Mouse (Mus musculus): ENCODE results near the gene Klk15.
"Not testable (repeated sequence)": the region's sequence is repeated elsewhere in the genome, so short reads cannot be mapped to it uniquely, and the experiment has no call there.

Klk15 gene

DNA sequence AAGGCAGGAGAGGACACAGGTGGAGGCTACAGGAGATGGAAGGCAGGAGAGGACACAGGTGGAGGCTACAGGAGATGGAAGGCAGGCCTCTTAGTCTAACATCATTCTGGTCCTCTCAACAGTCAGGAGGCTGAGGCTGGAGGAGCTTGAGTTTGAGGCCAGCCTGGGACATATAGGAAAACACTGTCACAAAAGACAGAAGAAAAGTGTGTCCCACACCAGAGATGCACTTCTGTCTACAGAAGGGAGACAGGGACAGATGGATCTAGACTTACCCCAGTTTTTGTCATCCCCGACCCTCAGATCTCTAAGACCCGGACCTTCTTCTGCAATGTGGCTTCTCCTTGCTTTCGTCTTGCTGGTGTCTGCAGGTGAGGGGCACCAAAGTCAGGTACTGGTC is at the start of gene Klk15:
TSS of gene Klk15 (plus strand) at position 301 of the 400 bp plus-strand sequence.
- DNase-seq, result no peak

DNA sequence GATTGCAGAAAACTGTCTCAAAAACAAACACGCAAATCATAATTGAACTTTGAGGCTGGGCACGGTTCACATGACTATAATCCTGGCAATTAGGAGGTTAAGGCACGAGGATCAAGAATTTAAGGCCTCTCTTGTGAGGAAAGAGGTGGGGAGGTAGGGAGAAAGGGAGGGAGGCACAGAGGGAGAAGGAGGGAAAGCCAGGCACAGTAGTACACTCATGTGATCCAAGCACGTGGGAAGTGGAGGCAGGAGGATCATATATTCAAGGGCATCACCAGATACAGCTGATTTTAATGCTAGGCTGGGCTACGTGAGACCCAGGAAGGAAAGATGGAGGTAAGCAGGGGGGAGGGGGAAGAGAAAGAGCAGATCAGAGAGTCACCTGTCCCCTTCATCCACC is 42.2 kb upstream of the Klk15 start:
- no peak for DNase-seq

DNA sequence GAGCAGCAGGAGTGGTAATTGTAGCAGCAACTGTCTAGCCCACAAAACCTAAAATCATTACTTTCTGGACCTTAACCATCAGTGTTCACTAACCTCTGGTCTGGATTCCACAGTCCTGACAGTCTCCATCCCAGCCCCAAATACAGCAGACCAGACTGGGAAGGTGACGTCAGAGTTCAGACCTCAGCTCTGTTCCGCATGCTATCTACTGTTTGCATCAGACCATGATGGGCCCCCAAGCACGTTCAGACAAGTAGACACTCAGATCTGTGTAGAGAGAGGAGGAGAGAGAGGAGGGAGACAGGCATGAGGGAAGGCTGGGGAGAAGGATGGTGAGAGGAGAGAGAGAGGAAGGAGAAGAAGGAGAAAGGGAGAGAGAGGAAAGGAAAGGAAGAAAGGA is 41.8 kb upstream of the Klk15 start:
- no peak for DNase-seq

DNA sequence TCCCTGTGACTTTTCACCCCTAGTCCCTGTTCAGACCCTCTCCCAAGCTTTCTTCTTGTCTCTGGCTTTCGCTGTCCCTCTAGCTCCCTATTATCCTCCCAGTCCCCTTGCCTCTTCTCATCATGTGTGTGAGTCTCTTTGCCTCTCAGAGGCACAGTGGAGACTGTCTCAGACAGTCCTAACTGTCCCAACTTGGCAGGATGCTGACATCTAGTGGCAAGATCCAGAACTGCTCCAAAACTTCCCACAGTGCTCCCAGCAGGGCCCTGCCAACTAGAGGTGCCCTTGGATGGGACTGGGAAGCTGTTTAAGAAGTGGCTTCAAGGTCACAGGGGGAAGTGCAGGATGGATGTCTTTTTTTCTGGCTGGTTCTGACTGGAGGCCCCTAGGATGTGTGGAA is 38.7 kb upstream of the Klk15 start:
- peak; percentile 83 for DNase-seq

DNA sequence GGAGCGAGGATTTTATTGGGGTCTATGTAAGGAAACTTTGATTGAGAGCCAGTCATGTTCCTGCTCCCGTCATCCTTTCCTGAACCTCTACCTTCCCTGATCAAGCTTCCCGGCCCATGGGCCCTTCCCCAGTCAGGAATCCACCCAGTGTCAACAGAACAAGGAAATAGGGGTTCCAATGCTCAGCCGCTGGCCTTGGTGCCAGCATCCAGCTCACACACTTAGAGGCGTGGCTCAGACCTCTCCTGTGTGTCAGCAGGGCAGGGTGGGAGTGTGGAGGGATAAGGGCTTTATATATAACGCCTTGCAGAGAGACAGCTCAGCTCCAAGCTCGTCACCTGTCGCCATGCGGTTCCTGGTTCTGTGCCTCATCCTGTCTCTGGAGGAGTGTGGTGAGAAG is 18.7 kb upstream of the Klk15 start:
- DNase-seq, result no peak

DNA sequence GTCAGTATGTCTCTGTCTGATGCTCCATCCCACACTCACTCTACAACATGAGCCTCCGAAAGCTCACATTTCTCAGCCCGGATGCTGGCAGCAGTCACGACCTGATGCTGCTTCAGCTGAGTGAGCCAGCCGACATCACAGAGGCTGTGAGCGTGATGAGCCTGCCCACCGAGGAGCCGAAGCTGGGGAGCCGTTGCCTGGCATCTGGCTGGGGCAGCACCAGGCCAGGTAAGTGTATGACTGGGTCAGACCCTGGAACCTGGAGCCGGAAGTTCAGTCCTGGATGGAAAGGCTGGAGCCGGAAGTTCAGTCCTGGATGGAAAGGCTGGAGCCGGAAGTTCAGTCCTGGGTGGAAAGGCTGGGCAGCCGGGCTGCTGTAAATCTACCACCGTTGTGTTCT is 15.1 kb upstream of the Klk15 start:
- DNase-seq, result no peak

DNA sequence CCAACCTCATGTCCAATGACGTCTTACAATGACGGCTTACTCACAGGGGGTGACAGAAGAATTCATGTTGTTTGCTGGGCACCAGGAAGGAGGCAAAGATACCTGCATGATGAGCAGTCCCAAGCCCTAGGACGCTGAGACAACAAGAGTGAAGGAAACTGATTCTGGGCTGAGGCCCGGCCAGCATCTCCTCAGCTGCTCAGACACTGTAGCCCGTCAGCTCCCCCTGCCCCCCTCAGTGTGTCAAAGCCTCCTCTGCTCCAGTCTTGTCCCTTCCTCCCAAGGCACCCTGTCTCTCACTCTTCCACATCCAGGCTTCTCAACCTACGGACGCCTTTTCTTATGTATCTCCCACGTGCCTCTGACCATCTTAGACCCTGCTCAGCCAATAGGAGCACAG is 14.7 kb upstream of the Klk15 start:
- DNase-seq, result no peak

DNA sequence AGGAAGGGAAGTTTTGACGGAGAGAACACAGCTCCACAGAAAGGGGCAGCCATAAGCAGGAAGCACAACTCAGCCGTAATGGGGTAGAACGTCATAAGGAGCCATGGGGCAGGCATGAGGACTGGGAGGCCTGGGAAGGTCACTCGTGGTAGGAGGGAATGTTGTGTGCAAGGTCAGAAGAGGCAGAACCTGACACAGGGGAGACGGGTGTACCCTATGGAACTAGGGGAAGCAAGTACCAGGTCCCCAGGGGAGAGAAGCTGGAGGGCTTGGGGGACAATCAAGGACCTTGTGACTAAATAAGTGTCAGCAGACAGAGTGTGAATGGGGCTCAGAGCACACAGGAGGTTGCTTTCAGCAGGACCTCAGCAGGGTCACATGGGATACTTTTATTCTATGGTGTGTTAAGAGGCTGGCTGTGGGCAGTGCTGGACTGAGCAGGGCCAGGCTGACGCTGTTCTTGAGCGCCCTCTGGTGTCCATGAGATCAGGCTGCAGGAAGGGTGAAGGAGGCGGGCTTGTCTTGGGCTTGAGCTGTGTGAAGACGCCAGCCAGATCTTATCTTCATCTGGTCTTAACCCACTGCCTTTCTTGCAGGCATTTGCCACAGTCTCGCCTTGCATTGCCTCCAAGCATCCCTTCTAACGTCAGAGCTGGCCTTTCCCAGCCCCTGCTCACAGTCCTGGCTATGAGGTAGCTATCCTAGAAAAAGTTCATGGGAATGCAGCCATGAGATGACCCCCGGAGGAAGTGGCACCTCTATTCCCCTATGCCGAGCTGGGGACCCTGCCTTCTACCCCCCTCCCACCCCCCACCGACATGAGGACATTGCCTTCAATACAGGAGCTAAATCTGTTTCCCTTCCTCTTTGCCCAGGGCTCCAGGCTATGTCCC is 13.7 kb upstream of the Klk15 start:
- peak; percentile 70 for DNase-seq

DNA sequence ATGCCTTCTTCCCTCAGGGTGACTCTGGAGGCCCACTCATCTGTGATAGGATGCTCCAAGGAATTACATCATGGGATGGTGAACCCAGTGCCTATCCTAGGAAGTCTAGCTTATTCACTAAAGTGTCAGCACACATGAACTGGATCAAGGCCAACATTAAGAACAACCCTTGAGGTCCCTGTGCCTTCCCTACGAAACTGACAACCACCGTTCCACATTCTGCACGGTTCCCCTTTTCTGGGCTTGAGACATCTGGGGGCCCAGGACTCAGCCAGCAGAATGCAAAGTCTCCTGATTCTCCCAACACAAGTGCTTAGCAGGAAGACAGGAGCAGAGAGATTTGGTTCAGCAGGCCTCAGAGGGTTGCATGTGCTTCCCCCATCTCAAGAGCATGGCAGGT is 13.0 kb upstream of the Klk15 start:
- DNase-seq, result no peak

DNA sequence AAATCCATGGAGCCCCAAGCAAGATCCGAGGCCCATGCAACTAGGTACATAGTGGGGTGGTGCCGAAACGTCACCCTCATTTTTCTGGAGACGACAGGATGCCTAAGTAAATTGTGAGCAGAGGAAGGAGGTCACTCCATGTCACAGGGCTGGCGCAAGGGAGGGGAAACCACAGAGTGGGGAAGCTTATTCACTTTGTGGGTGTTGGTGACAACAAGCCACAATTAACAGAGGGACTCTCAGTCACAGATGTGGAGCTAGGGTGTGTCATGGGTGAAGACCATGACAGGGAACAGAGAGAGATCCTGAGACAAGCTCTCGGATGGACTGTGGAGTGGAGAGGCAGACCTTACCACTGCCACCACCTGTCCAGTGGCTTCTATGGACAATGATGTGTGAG is 12.5 kb upstream of the Klk15 start:
- no peak for DNase-seq

DNA sequence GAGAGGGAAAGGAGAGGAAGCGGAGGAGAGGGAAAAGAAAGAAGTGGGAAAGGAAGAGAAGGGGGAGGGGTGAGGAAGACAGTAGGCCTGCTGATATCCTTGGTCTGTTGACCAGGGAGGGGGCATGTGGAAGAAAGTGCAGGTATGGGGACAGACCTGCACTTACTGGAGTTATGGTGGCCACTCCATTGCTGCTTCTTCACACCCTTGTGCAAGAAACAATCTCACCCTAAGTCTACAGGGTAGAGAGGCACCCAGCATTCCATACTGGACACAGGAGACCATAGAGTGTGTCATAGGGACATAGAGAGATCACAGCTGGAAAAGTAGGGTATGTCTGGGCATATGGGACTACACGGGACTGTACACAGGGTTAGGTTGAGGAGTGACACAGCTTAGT is 11.6 kb upstream of the Klk15 start:
- DNase-seq, result no peak

DNA sequence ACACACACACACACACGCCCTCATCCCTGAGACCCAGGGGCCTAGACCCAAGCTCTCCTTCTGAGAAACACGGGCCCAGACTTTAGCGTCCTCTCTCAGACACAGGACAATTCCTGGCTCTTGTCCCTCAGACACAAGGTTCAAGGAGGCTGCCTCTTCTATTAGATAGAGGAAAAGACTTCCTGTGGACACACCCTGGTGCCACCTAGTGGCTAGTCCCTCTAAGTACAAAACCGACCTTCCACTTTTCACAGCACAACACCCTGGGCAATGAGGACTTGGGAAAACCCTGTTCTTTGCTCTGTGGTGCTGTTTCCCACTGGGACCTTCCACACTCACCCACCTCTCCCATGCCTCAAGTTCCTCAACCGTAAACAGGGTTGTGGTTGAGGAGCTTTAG is 7.6 kb upstream of the Klk15 start:
- no peak for DNase-seq

DNA sequence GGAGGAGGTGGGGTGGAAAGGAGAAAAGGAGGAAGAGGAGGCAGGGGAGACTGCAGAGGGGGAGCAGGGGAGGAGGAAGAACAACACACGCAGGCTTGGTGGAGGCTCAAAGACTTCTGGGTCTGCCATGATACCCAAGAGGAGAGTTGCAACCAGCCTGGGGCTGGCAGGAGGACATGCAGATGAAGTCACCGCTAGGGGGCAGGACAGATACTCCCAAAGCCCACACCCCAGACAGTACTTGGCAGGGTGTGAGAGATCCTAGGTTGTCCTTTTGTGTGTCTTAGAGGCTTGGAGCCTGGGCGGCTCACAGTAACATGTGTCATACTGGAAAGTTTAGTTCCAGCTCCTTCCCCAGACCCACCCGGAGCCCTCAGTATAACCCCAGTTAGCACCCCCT is 5.0 kb upstream of the Klk15 start:
- DNase-seq, result peak; percentile 13

DNA sequence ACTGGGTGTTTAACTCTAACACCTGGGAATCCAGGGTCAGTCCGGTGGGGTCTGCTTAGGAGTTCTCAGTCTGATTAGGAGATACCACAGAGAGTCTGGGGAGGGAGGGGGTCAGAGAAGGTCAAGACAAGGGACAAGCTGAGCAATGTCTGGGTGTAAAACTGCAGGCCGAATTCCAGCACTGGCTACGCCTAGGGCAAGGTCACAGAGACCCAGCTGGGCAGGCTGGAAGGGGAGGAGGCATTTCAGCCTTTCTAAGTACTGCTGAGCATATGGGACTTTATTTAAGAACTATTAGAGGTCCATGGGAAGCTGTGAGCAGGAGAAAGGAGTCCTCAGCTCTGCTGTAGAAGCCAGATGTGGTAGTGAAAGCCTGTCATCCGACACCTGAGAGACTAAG is 1.2 kb upstream of the Klk15 start:
- no peak for DNase-seq

DNA sequence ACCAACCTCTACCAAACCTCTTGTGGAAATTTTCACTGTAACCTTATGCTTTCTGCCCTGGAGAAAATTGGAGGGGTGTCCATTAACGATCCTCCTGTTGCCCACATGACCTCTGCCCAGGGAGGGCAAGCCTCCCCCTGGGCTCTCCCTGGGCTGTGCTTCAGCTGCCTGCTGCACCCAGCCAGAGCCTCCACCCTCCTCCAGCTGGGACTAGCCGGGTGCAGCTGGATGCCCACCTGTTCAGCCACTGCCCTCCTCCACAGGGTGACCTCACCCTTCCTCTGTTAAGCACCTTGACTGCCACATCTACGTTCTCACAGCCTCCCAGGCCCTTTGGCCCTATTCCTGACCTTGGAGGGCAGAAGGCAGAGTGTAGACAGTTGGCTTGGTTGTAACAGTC is 1.2 kb downstream of the Klk15 start:
- no peak for DNase-seq

DNA sequence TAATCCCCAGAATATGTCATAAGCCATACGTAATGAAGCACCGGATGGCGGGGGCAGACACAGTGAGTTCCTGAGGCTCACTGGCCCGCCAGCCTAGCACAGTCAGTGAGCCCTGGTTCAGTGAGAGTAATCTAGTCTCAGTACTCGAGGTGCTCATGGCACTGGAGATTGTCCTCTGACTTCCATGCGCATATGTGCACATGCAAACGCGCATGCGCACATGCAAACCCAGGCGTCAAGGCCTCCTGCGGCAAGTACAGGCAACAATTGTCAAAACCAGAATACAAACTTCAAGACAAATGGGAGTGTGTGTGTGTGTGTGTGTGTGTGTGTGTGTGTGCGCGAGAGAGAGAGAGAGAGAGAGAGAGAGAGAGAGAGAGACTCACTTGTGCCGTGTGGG is 3.0 kb downstream of the Klk15 start:
- DNase-seq, result no peak

DNA sequence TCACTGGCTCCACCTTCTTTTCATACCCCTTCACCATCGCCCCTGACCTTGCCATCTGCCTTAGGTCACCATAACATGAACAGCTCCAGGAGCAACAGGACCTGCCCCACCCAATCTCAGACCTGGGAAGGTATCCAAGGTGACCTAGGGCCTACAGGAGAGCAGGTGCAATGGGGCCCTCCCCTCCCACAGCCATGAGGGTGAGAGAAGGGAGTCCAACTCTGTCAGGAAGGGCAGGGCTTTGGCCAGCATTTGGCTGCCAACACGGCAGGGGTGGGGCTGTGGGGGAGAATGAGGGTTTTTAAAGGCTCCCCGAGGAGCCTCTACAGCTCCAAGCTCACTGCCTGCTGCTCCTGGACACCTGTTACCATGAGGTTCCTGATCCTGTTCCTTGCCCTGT is 8.8 kb downstream of the Klk15 start:
- DNase-seq, result not testable (repeated sequence)

DNA sequence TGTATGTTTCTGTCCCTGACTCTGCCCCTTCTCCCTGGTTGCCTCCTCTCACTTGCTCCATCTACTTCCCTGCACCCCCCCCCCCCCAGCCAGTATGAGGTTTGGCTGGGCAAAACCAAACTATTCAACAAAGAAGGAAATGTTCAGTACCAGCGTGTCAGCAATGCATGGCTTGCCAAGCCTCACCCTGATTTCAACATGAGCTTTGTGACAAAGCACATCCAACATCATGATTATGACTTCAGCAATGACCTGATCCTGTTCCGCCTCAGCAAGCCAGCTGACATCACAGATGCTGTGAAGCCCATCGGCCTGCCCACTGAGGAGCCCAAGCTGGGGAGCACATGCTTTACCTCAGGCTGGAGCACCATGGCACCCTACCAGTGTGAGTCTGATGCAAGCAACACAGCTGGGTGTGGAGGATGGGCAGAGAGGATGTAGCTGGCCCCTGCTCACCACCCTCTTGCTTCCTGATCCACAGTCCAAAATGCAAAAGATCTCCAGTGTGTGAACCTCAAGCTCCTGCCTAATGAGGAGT is 11.3 kb downstream of the Klk15 start:
- DNase-seq, result no peak

DNA sequence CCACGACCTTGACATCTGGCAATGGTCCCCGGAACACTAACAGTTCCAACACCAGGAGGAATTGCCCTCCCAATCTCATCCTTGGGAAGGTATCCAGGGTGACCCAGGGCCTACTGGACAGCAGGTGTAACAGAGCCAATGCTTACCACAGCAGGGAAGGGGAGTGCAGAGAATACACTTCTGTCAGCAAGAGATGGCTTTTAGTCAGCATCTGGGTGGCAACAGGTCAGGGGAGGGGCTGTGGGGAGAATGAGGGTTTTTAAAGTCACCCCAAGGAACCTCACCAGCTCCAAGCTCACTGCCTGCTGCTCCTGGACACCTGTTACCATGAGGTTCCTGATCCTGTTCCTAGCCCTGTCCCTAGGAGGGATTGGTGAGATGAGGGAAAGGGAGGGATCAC is 16.8 kb downstream of the Klk15 start, which contains the start of gene Klk1b8:
TSS of gene Klk1b8 (plus strand) at position 301 of the 400 bp plus-strand sequence.
- no peak for DNase-seq

DNA sequence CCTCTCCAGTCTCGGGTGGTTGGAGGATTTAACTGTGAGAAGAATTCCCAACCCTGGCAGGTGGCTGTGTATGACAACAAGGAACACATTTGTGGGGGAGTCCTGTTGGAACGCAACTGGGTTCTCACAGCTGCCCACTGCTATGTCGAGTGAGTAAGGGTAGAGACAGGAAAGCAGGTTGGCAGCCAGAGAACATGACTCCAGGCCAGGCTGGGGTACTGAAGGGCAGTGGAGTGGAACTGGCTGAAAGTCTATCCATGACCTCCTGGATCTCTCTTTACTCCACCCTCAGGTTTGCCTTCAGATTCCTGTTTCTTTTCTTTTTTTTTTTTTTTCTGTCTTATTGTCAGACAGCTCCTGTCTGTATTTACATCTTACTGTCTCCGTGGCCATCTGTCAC is 19.2 kb downstream of the Klk15 start:
- DNase-seq, result no peak

DNA sequence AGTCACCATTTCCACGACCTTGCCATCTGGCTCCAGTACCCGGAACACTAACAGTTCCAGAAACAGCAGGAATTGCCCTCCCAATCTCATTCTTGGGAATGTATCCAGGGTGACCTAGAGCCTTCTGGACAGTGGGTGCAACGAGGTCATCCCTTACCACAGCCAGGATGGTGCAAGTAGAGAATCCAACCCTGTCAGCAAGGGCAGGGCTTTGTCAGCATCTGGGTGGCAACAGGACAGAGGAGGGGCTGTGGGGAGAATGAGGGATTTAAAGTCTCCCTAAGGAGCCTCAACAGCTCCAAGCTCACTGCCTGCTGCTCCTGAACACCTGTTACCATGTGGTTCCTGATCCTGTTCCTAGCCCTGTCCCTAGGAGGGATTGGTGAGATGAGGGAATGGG is 32.9 kb downstream of the Klk15 start, which contains the start of gene Klk1b1:
TSS of gene Klk1b1 (plus strand) at position 301 of the 400 bp plus-strand sequence.
- no peak for DNase-seq

DNA sequence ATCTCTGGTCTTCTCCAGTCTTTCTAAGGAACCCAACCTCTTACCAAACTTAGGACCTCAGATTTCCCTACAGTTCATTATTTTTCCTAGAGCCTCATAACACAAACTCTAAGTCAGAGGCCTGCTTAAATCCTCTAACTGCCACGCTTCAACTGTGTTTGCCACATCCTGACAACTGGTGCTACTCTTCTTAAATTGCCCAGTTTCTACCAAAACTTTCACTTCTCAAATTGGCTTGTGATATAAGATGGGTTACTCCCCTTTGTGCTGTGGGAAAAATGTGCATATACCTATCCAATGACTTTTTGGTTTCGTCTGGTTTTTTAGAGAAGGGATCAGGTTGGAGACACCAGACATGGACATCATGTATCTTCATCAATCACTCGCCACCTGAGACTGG is 33.5 kb downstream of the Klk15 start:
- DNase-seq, result no peak

DNA sequence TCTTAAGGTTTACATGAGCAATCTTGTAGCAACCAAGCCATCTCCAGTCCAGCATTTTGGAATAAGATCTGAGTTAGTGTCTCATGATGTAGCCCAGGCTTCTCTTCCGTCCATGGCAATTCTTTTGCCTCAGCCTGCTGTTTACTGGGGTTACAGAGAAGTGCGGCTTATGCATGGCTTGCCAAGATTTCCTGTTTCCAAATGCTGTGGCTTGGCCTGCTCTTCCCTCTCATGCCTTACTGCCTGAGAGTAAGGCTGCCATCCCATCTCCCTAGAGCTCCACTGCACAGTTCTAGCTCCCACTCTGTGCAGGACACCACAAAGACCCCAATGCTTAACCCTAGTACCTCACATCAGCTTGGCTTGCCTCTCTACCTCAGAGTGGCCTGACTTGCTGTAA is 34.1 kb downstream of the Klk15 start:
- DNase-seq, result no peak

DNA sequence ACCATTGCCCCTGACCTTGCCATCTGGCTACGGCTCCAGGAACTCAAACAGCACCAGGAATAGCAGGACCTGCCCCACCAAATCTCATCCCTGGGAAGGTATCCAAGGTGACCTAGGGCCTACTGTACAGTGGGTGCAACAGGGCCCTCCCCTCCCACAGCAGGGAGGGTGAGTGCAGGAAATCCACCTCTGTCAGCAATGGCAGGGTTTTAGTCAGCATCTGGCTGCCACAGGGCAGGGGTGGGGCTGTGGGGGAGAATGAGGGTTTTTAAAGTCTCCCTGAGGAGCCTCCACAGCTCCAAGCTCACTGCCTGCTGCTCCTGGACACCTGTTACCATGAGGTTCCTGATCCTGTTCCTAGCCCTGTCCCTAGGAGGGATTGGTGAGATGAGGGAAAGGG is 42.2 kb downstream of the Klk15 start, which contains the start of gene Klk1b9:
TSS of gene Klk1b9 (plus strand) at position 301 of the 400 bp plus-strand sequence.
- DNase-seq, result not testable (repeated sequence)

DNA sequence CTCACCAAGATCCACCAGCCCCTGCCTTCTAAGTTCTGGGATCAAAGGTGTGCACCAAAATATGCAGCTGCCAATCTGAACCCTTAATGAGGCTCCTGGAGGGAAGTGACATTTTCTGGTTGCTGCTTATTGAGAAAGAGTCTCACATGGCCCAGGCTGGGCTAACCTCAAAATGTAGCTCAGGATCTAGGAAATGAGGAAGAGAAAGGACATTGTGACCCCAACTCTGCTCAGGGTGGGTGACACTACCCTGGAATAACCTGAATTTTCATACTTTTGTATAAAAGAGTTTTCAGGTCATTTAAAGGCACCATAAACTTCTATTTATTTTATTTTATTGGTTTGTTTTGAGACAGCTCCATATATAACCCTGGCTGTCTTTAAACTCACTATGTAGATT is 52.1 kb downstream of the Klk15 start:
- no peak for DNase-seq
